Mouse (Mus musculus): Measurements from ENCODE around the gene Asphd1. TPM values are rescaled to one million over a fixed set of nuclear protein-coding genes. Genes with fewer than 3 reads are reported as not detected.
"Not testable (repeated sequence)": the region's sequence is repeated elsewhere in the genome, so short reads cannot be mapped to it uniquely, and the experiment has no call there.

The Asphd1 gene
- polyA plus RNA-seq, 1 experiment, result 0.19 TPM

- Histone ChIP-seq H3K4me1 (ENCODE audit: control insufficient read depth, insufficient read depth, low read length) (peaks cover 7% of the 10 kb centered on the region; the same call in 1 of the 2 replicates), H3K27ac (ENCODE audit: insufficient read depth, low read depth, low read length) (peak overlapping the region; percentile 89), H3K36me3 (ENCODE audit: control insufficient read depth, insufficient read depth, low read length) (no peaks in the 10 kb centered on the region), H3K4me3 (ENCODE audit: insufficient read depth, low read depth, low read length) (no peak overlapping the region), H3K27me3 (replicated peaks; ENCODE audit: control insufficient read depth, insufficient read depth, low read length) (no peaks in the 10 kb centered on the region)
- TF ChIP-seq POLR2A (IDR thresholded peaks at IDR 0.05; ENCODE audit: low read depth, low read length) (no peak), CTCF (conservative IDR thresholded peaks at IDR 0.05; ENCODE audit: insufficient read depth, insufficient read length, low read depth, low read length) (no peak)
- WGBS, result 46% methylated on average over 2 of the region's 2 CpGs
- DNase-seq, result peak; percentile 86
These were observed 27.8 kb downstream of the Asphd1 start for GRCm38 (mm10) chr7:126921563-126921962.

DNA sequence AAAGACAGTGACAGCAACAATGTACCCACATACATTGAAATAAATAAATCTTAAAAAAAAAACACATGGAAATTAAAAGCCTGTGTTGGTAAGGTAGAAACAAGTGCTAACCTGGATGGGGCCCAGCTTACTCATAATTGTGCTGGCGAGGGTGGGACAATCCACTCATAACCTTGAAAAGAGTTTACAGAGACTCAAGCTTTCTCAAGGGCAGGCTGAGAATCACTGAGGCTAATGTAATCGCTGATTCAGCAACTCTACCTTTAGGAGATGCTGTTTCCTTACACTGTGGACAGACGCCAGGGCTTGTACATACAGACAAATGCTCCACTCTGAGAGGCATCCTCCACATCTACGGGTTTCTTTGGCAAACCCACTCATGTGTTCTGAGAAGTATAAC is 29.4 kb downstream of the Asphd1 start:
- H3K4me3 ChIP-seq (ENCODE audit: insufficient read depth, low read depth, low read length), result no peak overlapping the region

DNA sequence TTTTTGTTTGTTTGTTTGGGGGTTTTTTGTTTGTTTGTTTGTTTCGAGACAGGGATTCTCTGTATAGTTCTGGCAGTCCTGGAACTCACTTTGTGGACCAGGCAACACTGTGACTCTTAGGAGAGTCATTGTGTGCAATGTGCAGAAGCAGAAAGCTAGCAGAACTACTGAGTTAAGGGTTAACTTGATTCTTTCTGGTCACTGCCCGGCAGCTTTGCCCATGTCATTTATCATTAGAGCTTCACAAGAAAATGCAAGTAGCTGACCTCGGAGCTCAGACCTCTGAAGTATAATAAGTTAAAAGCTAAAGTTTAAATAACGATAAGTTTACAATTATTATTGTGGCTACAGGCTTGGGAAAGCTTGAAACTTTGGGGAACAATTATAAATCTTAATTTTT is 31.0 kb downstream of the Asphd1 start:
- H3K36me3 ChIP-seq (ENCODE audit: control insufficient read depth, insufficient read depth, low read length); H3K27ac ChIP-seq (ENCODE audit: insufficient read depth, low read depth, low read length); H3K27me3 ChIP-seq (replicated peaks; ENCODE audit: control insufficient read depth, insufficient read depth, low read length); H3K4me1 ChIP-seq (ENCODE audit: control insufficient read depth, insufficient read depth, low read length); H3K4me3 ChIP-seq (ENCODE audit: insufficient read depth, low read depth, low read length): not testable (repeated sequence)
- 21% methylated on average over 4 of the region's 4 CpGs for WGBS
- DNase-seq, result peak; percentile 68

More for the DNA sequence above, 29.4 kb downstream of the Asphd1 start:
- H3K36me3 ChIP-seq (ENCODE audit: control insufficient read depth, insufficient read depth, low read length), result no peaks in the 10 kb centered on the region
- no peak for DNase-seq
- TF ChIP-seq CTCF (conservative IDR thresholded peaks at IDR 0.05; ENCODE audit: insufficient read depth, insufficient read length, low read depth, low read length) (no peak), POLR2A (IDR thresholded peaks at IDR 0.05; ENCODE audit: low read depth, low read length) (no peak)
- no peak overlapping the region for H3K27ac ChIP-seq (ENCODE audit: insufficient read depth, low read depth, low read length)
- peaks cover 7% of the 10 kb centered on the region; the same call in 1 of the 2 replicates for H3K4me1 ChIP-seq (ENCODE audit: control insufficient read depth, insufficient read depth, low read length)
- 90% methylated on average over 4 of the region's 4 CpGs for WGBS
- H3K27me3 ChIP-seq (replicated peaks; ENCODE audit: control insufficient read depth, insufficient read depth, low read length), result no peaks in the 10 kb centered on the region

DNA sequence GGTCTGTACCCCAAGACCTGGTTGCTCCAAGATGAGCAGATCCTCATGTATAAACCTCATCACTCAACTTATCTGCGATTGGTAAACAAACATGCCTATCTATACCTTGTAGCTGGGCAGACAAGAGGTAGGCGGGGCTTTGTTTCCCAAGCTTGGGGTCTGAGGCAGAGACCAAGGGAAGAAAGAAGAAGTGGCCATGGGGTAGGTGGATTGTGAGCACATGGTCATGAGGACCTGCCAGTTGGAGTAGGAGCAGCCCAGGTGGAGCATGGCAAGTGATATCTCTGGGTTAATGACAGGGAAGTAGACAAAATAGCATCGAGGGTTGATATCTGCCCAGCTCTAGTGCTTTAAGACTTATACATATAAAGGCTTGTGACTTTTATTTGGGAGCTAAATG is 34.5 kb downstream of the Asphd1 start:
- Histone ChIP-seq H3K27ac (ENCODE audit: insufficient read depth, low read depth, low read length) (no peak overlapping the region), H3K4me3 (ENCODE audit: insufficient read depth, low read depth, low read length) (no peak overlapping the region), H3K4me1 (ENCODE audit: control insufficient read depth, insufficient read depth, low read length) (peaks cover 2% of the 10 kb centered on the region; the same call in 1 of the 2 replicates), H3K27me3 (replicated peaks; ENCODE audit: control insufficient read depth, insufficient read depth, low read length) (no peaks in the 10 kb centered on the region), H3K36me3 (ENCODE audit: control insufficient read depth, insufficient read depth, low read length) (no peaks in the 10 kb centered on the region)
- WGBS, result 87% methylated on average over 3 of the region's 3 CpGs
- no peak for DNase-seq
- no peak for TF ChIP-seq POLR2A (IDR thresholded peaks at IDR 0.05; ENCODE audit: low read depth, low read length)
- no peak for TF ChIP-seq CTCF (conservative IDR thresholded peaks at IDR 0.05; ENCODE audit: insufficient read depth, insufficient read length, low read depth, low read length)

- Histone ChIP-seq H3K36me3 (ENCODE audit: control insufficient read depth, insufficient read depth, low read length) (no peaks in the 10 kb centered on the region), H3K27me3 (replicated peaks; ENCODE audit: control insufficient read depth, insufficient read depth, low read length) (no peaks in the 10 kb centered on the region), H3K4me1 (ENCODE audit: control insufficient read depth, insufficient read depth, low read length) (no peaks in the 10 kb centered on the region), H3K4me3 (ENCODE audit: insufficient read depth, low read depth, low read length) (no peak overlapping the region), H3K27ac (ENCODE audit: insufficient read depth, low read depth, low read length) (no peak overlapping the region)
- TF ChIP-seq POLR2A (IDR thresholded peaks at IDR 0.05; ENCODE audit: low read depth, low read length) (no peak), CTCF (conservative IDR thresholded peaks at IDR 0.05; ENCODE audit: insufficient read depth, insufficient read length, low read depth, low read length) (no peak)
- WGBS, result 65% methylated on average over 3 of the region's 3 CpGs
- DNase-seq, result no peak
These were observed 43.8 kb downstream of the Asphd1 start for GRCm38 (mm10) chr7:126905590-126905989.

GRCm38 (mm10) chr7:126899781-126900180 is 49.6 kb downstream of the Asphd1 start:
- not testable (repeated sequence) for H3K27ac ChIP-seq (ENCODE audit: insufficient read depth, low read depth, low read length)
- 85% methylated on average over 8 of the region's 9 CpGs for WGBS

DNA sequence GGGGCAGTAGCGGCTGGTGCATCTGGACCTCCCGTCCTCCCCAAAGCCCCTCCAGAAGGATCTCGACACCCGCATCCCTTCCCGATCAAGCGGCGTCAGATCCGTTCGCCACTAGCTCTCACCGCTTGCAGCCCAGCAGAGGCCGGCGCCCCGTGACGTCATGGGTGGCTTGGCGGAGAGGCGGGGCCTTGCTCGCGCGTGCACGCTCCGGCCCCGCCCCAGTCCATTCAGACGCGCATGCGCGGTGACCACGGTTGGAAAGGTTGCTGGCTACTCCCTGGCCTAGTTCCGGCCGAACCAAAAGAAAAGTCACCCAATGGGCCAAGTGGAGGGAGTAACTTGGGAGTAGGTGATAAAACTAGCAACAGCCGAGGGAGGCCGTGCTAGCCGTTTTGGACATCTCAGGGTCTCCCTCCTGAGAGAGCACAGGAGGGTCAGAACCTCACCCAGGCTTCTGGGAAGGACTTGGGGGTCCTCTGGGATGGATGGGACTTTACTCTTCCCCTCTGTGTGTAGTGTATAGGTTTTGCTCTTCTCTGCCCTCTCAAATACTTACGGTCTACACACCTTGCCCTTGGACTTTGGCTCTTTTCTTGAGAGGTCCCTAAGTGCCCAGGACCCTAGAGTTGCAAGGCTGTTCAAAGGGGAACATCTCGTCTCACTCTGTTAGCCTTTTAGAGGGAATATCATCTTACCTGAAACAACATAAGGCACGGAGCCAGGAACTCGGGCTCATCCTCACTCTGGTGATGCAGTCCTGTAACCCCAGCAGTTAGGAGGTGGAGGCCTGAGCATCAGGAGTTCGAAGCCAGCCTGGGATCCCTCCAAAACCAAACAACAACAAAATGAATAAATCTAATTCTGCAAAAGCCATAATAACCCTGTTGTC is 51.0 kb downstream of the Asphd1 start:
- Histone ChIP-seq H3K27ac (ENCODE audit: insufficient read depth, low read depth, low read length) (peak overlapping the region; percentile 79), H3K27me3 (replicated peaks; ENCODE audit: control insufficient read depth, insufficient read depth, low read length) (no peaks in the 10 kb centered on the region), H3K4me1 (ENCODE audit: control insufficient read depth, insufficient read depth, low read length) (peaks cover 8% of the 10 kb centered on the region; the same call in 1 of the 2 replicates), H3K4me3 (ENCODE audit: insufficient read depth, low read depth, low read length) (peak overlapping the region; percentile 73), H3K36me3 (ENCODE audit: control insufficient read depth, insufficient read depth, low read length) (no peaks in the 10 kb centered on the region)
- WGBS, result 8% methylated on average over 37 of the region's 37 CpGs
- DNase-seq, result peak; percentile 98
- peak; percentile 53 for TF ChIP-seq POLR2A (IDR thresholded peaks at IDR 0.05; ENCODE audit: low read depth, low read length)
- TF ChIP-seq CTCF (conservative IDR thresholded peaks at IDR 0.05; ENCODE audit: insufficient read depth, insufficient read length, low read depth, low read length), result no peak

More at GRCm38 (mm10) chr7:126899781-126900180, 49.6 kb downstream of the Asphd1 start:
- not testable (repeated sequence) for H3K36me3 ChIP-seq (ENCODE audit: control insufficient read depth, insufficient read depth, low read length); H3K4me3 ChIP-seq (ENCODE audit: insufficient read depth, low read depth, low read length); H3K27me3 ChIP-seq (replicated peaks; ENCODE audit: control insufficient read depth, insufficient read depth, low read length); H3K4me1 ChIP-seq (ENCODE audit: control insufficient read depth, insufficient read depth, low read length); DNase-seq
